Mouse (Mus musculus): ENCODE data around the gene BC049730. TPM values are rescaled to one million over a fixed set of nuclear protein-coding genes. Genes with fewer than 3 reads are reported as not detected.
A peak's percentile ranks its signal among the peaks of the same experiment; 100 is the strongest.
"Not testable (repeated sequence)": the region's sequence is repeated elsewhere in the genome, so short reads cannot be mapped to it uniquely, and the experiment has no call there.

The BC049730 gene
- polyA plus RNA-seq, 1 experiment from 2014 or later: not detected

GRCm38 (mm10) chr7:24715039-24715438 lies 6.0 kb downstream of the BC049730 start:
- Histone ChIP-seq H3K27me3 (ENCODE audit: poor library complexity, severe bottlenecking) (no peaks in the 10 kb centered on the region), H3K36me3 (replicated peaks) (no peaks in the 10 kb centered on the region), H3K27ac (no peak overlapping the region), H3K9me3 (no peaks in the 10 kb centered on the region), H3K4me1 (no peaks in the 10 kb centered on the region), H3K4me3 (no peak overlapping the region)
- DNase-seq (ENCODE audit: extremely low spot score, low spot score): no peak
- WGBS: 83% methylated on average over 6 of the region's 6 CpGs

GRCm38 (mm10) chr7:24726808-24727207 lies 17.8 kb downstream of the BC049730 start, which contains the start of gene Gm4763:
Gene Gm4763 (minus strand): TSS chr7:24726908.
- DNase-seq (ENCODE audit: extremely low spot score, low spot score); H3K27ac ChIP-seq; H3K4me1 ChIP-seq; H3K36me3 ChIP-seq (replicated peaks); H3K4me3 ChIP-seq; H3K9me3 ChIP-seq; H3K27me3 ChIP-seq (ENCODE audit: poor library complexity, severe bottlenecking): not testable (repeated sequence)
- 91% methylated on average over 11 of the region's 11 CpGs for WGBS

GRCm38 (mm10) chr7:24735970-24736670 lies 27.1 kb downstream of the BC049730 start:
- H3K9me3 ChIP-seq: peaks cover under 1% of the 10 kb centered on the region; the same call in 1 of the 2 replicates
- 16% methylated on average over 17 of the region's 17 CpGs for WGBS
- no peaks in the 10 kb centered on the region for H3K36me3 ChIP-seq (replicated peaks)
- peak; percentile 54 for DNase-seq (ENCODE audit: extremely low spot score, low spot score)
- H3K4me3 ChIP-seq: peak overlapping the region; percentile 38
- H3K27me3 ChIP-seq (ENCODE audit: poor library complexity, severe bottlenecking): no peaks in the 10 kb centered on the region
- H3K4me1 ChIP-seq: peaks cover 19% of the 10 kb centered on the region
- H3K27ac ChIP-seq: no peak overlapping the region

GRCm38 (mm10) chr7:24750695-24751094 lies 41.7 kb downstream of the BC049730 start:
- 66% methylated on average over 4 of the region's 4 CpGs for WGBS
- no peaks in the 10 kb centered on the region for H3K9me3 ChIP-seq
- peak overlapping the region; percentile 22; the same call in 1 of the 2 replicates for H3K27ac ChIP-seq
- H3K4me1 ChIP-seq: peaks cover 7% of the 10 kb centered on the region; the same call in 1 of the 2 replicates
- no peaks in the 10 kb centered on the region for H3K27me3 ChIP-seq (ENCODE audit: poor library complexity, severe bottlenecking)
- no peaks in the 10 kb centered on the region for H3K36me3 ChIP-seq (replicated peaks)
- no peak overlapping the region for H3K4me3 ChIP-seq
- no peak for DNase-seq (ENCODE audit: extremely low spot score, low spot score)

GRCm38 (mm10) chr7:24751610-24752009 lies 42.6 kb downstream of the BC049730 start:
- H3K4me3 ChIP-seq: no peak overlapping the region
- H3K36me3 ChIP-seq (replicated peaks): no peaks in the 10 kb centered on the region
- H3K4me1 ChIP-seq: peaks cover 7% of the 10 kb centered on the region; the same call in 1 of the 2 replicates
- no peaks in the 10 kb centered on the region for H3K9me3 ChIP-seq
- H3K27me3 ChIP-seq (ENCODE audit: poor library complexity, severe bottlenecking): no peaks in the 10 kb centered on the region
- WGBS: 83% methylated on average over 2 of the region's 2 CpGs
- no peak overlapping the region for H3K27ac ChIP-seq
- no peak for DNase-seq (ENCODE audit: extremely low spot score, low spot score)

GRCm38 (mm10) chr7:24753476-24753875 lies 44.4 kb downstream of the BC049730 start:
- Histone ChIP-seq H3K4me3 (no peak overlapping the region), H3K9me3 (no peaks in the 10 kb centered on the region), H3K27me3 (ENCODE audit: poor library complexity, severe bottlenecking) (no peaks in the 10 kb centered on the region), H3K4me1 (peaks cover 7% of the 10 kb centered on the region; the same call in 1 of the 2 replicates), H3K27ac (no peak overlapping the region), H3K36me3 (replicated peaks) (no peaks in the 10 kb centered on the region)
- DNase-seq (ENCODE audit: extremely low spot score, low spot score): no peak
- 86% methylated on average over 5 of the region's 5 CpGs for WGBS

- Histone ChIP-seq H3K36me3 (replicated peaks) (no peaks in the 10 kb centered on the region), H3K27me3 (ENCODE audit: poor library complexity, severe bottlenecking) (no peaks in the 10 kb centered on the region), H3K27ac (no peak overlapping the region), H3K9me3 (no peaks in the 10 kb centered on the region), H3K4me1 (no peaks in the 10 kb centered on the region), H3K4me3 (no peak overlapping the region)
- WGBS: 83% methylated on average over 1 of the region's 1 CpGs
- no peak for DNase-seq (ENCODE audit: extremely low spot score, low spot score)
These were observed 49.5 kb downstream of the BC049730 start for GRCm38 (mm10) chr7:24758520-24758919.

GRCm38 (mm10) chr7:24760211-24760610 lies 51.2 kb downstream of the BC049730 start, which contains the start of gene Cd177:
Gene Cd177 (minus strand): TSS chr7:24760311.
- Histone ChIP-seq H3K4me3 (no peak within 1 kb of the TSS), H3K9me3 (no peaks in the 10 kb centered on the region), H3K36me3 (replicated peaks) (no peaks in the 10 kb centered on the region), H3K27ac (no peak within 1 kb of the TSS), H3K27me3 (ENCODE audit: poor library complexity, severe bottlenecking) (no peaks in the 10 kb centered on the region), H3K4me1 (no peaks in the 10 kb centered on the region)
- DNase-seq (ENCODE audit: extremely low spot score, low spot score): no peak
- 83% methylated on average over 6 of the region's 6 CpGs for WGBS

GRCm38 (mm10) chr7:24761161-24761560 lies 52.1 kb downstream of the BC049730 start:
- no peak overlapping the region for H3K27ac ChIP-seq
- no peaks in the 10 kb centered on the region for H3K36me3 ChIP-seq (replicated peaks)
- H3K4me1 ChIP-seq: no peaks in the 10 kb centered on the region
- H3K9me3 ChIP-seq: no peaks in the 10 kb centered on the region
- 76% methylated on average over 6 of the region's 6 CpGs for WGBS
- no peak for DNase-seq (ENCODE audit: extremely low spot score, low spot score)
- no peak overlapping the region for H3K4me3 ChIP-seq
- no peaks in the 10 kb centered on the region for H3K27me3 ChIP-seq (ENCODE audit: poor library complexity, severe bottlenecking)

- 89% methylated on average over 8 of the region's 8 CpGs for WGBS
- Histone ChIP-seq H3K4me3 (no peak overlapping the region), H3K36me3 (replicated peaks) (no peaks in the 10 kb centered on the region), H3K27me3 (ENCODE audit: poor library complexity, severe bottlenecking) (no peaks in the 10 kb centered on the region), H3K9me3 (no peaks in the 10 kb centered on the region), H3K4me1 (peaks cover 3% of the 10 kb centered on the region; the same call in 1 of the 2 replicates), H3K27ac (no peak overlapping the region)
- no peak for DNase-seq (ENCODE audit: extremely low spot score, low spot score)
These were observed 53.5 kb downstream of the BC049730 start for GRCm38 (mm10) chr7:24762574-24762973.

Other genes with a start within 250 kb of the BC049730 start
- 1.1 and 1.3 TPM in 2 replicates for gene Plaur, start 246.8 kb upstream of the BC049730 start, polyA plus RNA-seq (2016; fragmentation: Nextera tagmentation; extraction: Ambion mirVana)
- 9.3 and 10.0 TPM in 2 replicates for gene Cadm4, start 227.2 kb upstream of the BC049730 start, polyA plus RNA-seq (2016; fragmentation: Nextera tagmentation; extraction: Ambion mirVana)
- gene Zfp428, start 202.2 kb upstream of the BC049730 start, polyA plus RNA-seq (2016; fragmentation: Nextera tagmentation; extraction: Ambion mirVana): 111 and 113 TPM in 2 replicates
- gene AC161166.1, start 196.8 kb upstream of the BC049730 start, polyA plus RNA-seq (2016; fragmentation: Nextera tagmentation; extraction: Ambion mirVana): 0.82 and 1.3 TPM in 2 replicates
- gene Irgq, start 178.6 kb upstream of the BC049730 start, polyA plus RNA-seq (2016; fragmentation: Nextera tagmentation; extraction: Ambion mirVana): 6.9 and 7.3 TPM in 2 replicates
- gene Pinlyp, start 163.1 kb upstream of the BC049730 start, polyA plus RNA-seq (2016; fragmentation: Nextera tagmentation; extraction: Ambion mirVana): not detected in 2 replicates
- gene Xrcc1, start 163.0 kb upstream of the BC049730 start, polyA plus RNA-seq (2016; fragmentation: Nextera tagmentation; extraction: Ambion mirVana): 174 and 177 TPM in 2 replicates
- 24.4 and 26.6 TPM in 2 replicates for gene Ethe1, start 121.7 kb upstream of the BC049730 start, polyA plus RNA-seq (2016; fragmentation: Nextera tagmentation; extraction: Ambion mirVana)
- 1.4 TPM in 2 replicates for gene Zfp575, start 121.6 kb upstream of the BC049730 start, polyA plus RNA-seq (2016; fragmentation: Nextera tagmentation; extraction: Ambion mirVana)
- not detected in 2 replicates for gene Phldb3, start 98.5 kb upstream of the BC049730 start, polyA plus RNA-seq (2016; fragmentation: Nextera tagmentation; extraction: Ambion mirVana)
- 0.36 and 0.88 TPM in 2 replicates for gene Lypd3, start 72.7 kb upstream of the BC049730 start, polyA plus RNA-seq (2016; fragmentation: Nextera tagmentation; extraction: Ambion mirVana)
- not detected in 2 replicates for gene Tex101, start 32.6 kb upstream of the BC049730 start, polyA plus RNA-seq (2016; fragmentation: Nextera tagmentation; extraction: Ambion mirVana)
- not detected in 2 replicates for gene Gm4763, start 17.7 kb downstream of the BC049730 start, polyA plus RNA-seq (2016; fragmentation: Nextera tagmentation; extraction: Ambion mirVana)
- 0.07 TPM in 1 of 2 replicates, not detected in the other for gene Cd177, start 51.1 kb downstream of the BC049730 start, polyA plus RNA-seq (2016; fragmentation: Nextera tagmentation; extraction: Ambion mirVana)
- gene Ceacam10, start 68.0 kb downstream of the BC049730 start, polyA plus RNA-seq (2016; fragmentation: Nextera tagmentation; extraction: Ambion mirVana): not detected in 2 replicates
- 12.7 and 12.8 TPM in 2 replicates for gene Gm9844, start 153.0 kb downstream of the BC049730 start, polyA plus RNA-seq (2016; fragmentation: Nextera tagmentation; extraction: Ambion mirVana)
- gene Lypd4, start 160.7 kb downstream of the BC049730 start, polyA plus RNA-seq (2016; fragmentation: Nextera tagmentation; extraction: Ambion mirVana): not detected in 2 replicates
- gene Dmrtc2, start 160.8 kb downstream of the BC049730 start, polyA plus RNA-seq (2016; fragmentation: Nextera tagmentation; extraction: Ambion mirVana): not detected in 2 replicates
- gene Rps19, start 175.1 kb downstream of the BC049730 start, polyA plus RNA-seq (2016; fragmentation: Nextera tagmentation; extraction: Ambion mirVana): 2,087 and 2,135 TPM in 2 replicates
- 0.25 and 0.55 TPM in 2 replicates for gene Cd79a, start 188.1 kb downstream of the BC049730 start, polyA plus RNA-seq (2016; fragmentation: Nextera tagmentation; extraction: Ambion mirVana)
- gene Arhgef1, start 193.7 kb downstream of the BC049730 start, polyA plus RNA-seq (2016; fragmentation: Nextera tagmentation; extraction: Ambion mirVana): 58.2 and 59.2 TPM in 2 replicates
- gene Gm4881, start 235.3 kb downstream of the BC049730 start, polyA plus RNA-seq (2016; fragmentation: Nextera tagmentation; extraction: Ambion mirVana): not detected in 2 replicates

Measured in forebrain, embryonic 10.5 days (tissue).